Mouse (Mus musculus): ENCODE measurements around the gene Insl5. TPM values are rescaled to one million over a fixed set of nuclear protein-coding genes. Genes with fewer than 3 reads are reported as not detected.

The Insl5 gene
- polyA plus RNA-seq, 1 experiment from 2014 or later, result not detected

DNA sequence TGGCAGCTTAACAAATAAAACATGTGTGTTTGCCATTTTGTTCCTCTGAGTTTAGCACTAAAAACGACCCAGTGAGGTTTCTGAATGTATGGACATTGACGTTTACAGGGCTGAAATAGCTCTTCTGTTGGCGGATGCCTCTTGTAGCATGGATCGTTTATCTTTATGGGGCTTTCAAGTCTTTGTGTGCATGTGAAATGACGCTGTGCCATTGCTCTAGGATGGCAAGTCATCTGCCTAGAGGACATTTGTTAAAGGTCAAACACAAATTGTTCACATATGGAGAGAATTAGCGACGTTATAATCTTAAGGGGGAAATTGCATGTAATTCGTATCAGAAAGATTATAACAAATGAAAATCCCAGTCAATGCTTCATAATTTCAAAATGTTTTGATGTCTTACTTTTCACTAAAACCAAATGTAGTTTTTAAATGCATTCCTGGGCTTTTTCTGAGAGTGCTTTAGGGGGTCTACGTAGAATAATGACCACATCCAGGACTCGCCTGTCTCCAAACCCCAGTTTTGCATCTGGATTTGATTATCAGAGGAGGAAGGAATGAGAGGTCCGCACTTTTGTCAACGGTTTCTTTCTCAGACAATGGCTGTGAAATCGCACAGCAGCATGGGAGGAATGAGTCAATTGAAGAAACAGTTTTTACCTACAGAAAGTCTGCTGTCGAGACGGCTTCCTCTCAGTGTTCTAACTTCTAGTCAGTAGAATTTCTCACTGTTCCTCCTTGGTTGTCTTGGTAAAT, 21.3 kb downstream of the Insl5 start:
- no peak overlapping the region for H3K4me2 ChIP-seq (ENCODE audit: low read depth, low read length)
- no peak overlapping the region for H3K4me3 ChIP-seq (replicated peaks; ENCODE audit: low read length)
- no peaks in the 10 kb centered on the region for H3K9me3 ChIP-seq (replicated peaks; ENCODE audit: control insufficient read depth, low read length)
- peaks cover 6% of the 10 kb centered on the region; the same call in 1 of the 2 replicates for H3K4me1 ChIP-seq (ENCODE audit: control insufficient read depth, insufficient read depth, low read length)
- H3K27ac ChIP-seq (ENCODE audit: low read length), result no peak overlapping the region
- no peaks in the 10 kb centered on the region for H3K36me3 ChIP-seq (ENCODE audit: control insufficient read depth, insufficient read depth, low read length)
- no peak overlapping the region for H3K9ac ChIP-seq (ENCODE audit: low read length)
- ATAC-seq (ENCODE audit: insufficient read depth, low FRiP score), result no peak
- no peaks in the 10 kb centered on the region for H3K27me3 ChIP-seq (ENCODE audit: control insufficient read depth, insufficient read depth, low read length)
- WGBS, result 62% methylated on average over 15 of the region's 15 CpGs

DNA sequence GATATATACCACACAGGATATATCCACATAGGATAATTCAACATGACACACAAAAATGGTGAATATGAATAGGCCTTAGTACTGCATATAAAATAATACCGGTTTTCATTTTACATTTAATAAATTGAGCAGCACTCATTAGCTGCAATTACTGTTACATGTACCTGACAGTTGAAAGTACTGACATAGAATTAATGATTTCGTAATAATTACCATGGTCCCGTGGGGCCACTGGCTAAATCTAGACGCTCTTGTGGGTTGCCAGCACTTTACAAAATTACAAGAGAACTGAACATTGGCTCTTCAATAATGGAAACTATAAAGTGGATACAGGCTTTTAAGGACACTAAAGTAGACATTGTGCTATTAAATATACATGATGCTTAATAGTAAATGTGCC, 22.0 kb downstream of the Insl5 start:
- H3K36me3 ChIP-seq (ENCODE audit: control insufficient read depth, insufficient read depth, low read length), result no peaks in the 10 kb centered on the region
- 84% methylated on average over 4 of the region's 4 CpGs for WGBS
- peaks cover 6% of the 10 kb centered on the region; the same call in 1 of the 2 replicates for H3K4me1 ChIP-seq (ENCODE audit: control insufficient read depth, insufficient read depth, low read length)
- H3K4me3 ChIP-seq (replicated peaks; ENCODE audit: low read length), result no peak overlapping the region
- no peak for ATAC-seq (ENCODE audit: insufficient read depth, low FRiP score)
- H3K4me2 ChIP-seq (ENCODE audit: low read depth, low read length), result no peak overlapping the region
- no peak overlapping the region for H3K27ac ChIP-seq (ENCODE audit: low read length)
- H3K9me3 ChIP-seq (replicated peaks; ENCODE audit: control insufficient read depth, low read length), result no peaks in the 10 kb centered on the region
- no peaks in the 10 kb centered on the region for H3K27me3 ChIP-seq (ENCODE audit: control insufficient read depth, insufficient read depth, low read length)
- H3K9ac ChIP-seq (ENCODE audit: low read length), result no peak overlapping the region

DNA sequence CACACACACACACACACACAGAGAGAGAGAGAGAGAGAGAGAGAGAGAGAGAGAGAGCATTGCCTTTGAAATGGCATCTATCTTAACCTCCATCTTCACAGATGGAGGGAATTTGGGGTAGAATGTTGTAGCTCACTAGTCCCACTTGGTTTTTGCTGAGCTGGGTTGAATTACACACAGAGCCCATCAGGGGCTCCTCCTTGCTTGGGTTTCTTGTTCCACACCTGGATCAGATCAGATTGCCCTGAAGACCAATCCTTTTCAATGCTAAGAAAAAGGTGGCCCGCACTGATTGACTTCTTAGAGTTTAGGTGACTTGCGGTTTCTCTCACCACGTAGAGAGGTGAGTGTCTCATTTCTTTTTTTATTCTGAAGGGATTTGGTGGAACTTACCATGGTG, 35.0 kb downstream of the Insl5 start:
- H3K4me1 ChIP-seq (ENCODE audit: control insufficient read depth, insufficient read depth, low read length), result no peaks in the 10 kb centered on the region
- no peak overlapping the region for H3K27ac ChIP-seq (ENCODE audit: low read length)
- H3K27me3 ChIP-seq (ENCODE audit: control insufficient read depth, insufficient read depth, low read length), result no peaks in the 10 kb centered on the region
- H3K36me3 ChIP-seq (ENCODE audit: control insufficient read depth, insufficient read depth, low read length), result no peaks in the 10 kb centered on the region
- no peak overlapping the region for H3K4me3 ChIP-seq (replicated peaks; ENCODE audit: low read length)
- H3K9ac ChIP-seq (ENCODE audit: low read length), result no peak overlapping the region
- no peak overlapping the region for H3K4me2 ChIP-seq (ENCODE audit: low read depth, low read length)
- H3K9me3 ChIP-seq (replicated peaks; ENCODE audit: control insufficient read depth, low read length), result no peaks in the 10 kb centered on the region
- no peak for ATAC-seq (ENCODE audit: insufficient read depth, low FRiP score)
- 86% methylated on average over 3 of the region's 3 CpGs for WGBS

DNA sequence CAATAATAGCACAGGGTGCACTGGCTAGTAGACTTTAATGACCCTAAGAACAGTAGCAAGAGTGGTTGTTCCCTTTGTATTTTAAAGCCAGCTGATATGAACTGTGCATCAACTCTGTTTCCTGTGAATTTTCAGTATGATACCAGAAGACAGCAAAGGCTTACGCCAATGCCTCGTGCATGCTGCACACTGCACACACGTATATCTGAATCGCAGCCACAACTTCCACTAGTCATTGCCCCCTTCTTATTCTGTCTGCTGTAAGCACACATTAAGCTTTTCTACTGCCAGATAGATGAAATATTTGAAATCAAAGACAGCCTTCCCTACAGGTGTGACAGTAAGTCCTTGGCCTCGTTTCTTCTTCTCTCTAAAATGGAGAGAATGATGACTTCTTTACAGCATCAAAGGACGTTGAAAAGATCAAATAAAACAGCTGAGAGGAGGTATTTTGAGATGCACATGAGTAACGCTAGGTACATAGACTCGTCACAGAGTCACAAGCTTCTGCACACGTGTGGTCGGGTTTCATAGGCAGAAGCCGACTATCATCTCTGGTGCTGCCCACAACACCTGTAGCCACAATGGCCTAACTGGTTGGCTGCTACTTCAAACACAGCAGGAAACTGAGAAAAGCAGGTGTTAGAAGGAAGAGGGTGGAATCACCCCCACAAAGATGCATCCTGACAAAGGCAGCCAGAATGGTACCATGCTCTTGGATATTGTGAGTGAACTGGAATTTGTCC, 35.9 kb downstream of the Insl5 start:
- WGBS, result 76% methylated on average over 11 of the region's 11 CpGs
- Histone ChIP-seq H3K27me3 (ENCODE audit: control insufficient read depth, insufficient read depth, low read length) (no peaks in the 10 kb centered on the region), H3K4me1 (ENCODE audit: control insufficient read depth, insufficient read depth, low read length) (no peaks in the 10 kb centered on the region), H3K4me2 (ENCODE audit: low read depth, low read length) (no peak overlapping the region), H3K9me3 (replicated peaks; ENCODE audit: control insufficient read depth, low read length) (no peaks in the 10 kb centered on the region), H3K4me3 (replicated peaks; ENCODE audit: low read length) (no peak overlapping the region), H3K9ac (ENCODE audit: low read length) (no peak overlapping the region), H3K36me3 (ENCODE audit: control insufficient read depth, insufficient read depth, low read length) (no peaks in the 10 kb centered on the region), H3K27ac (ENCODE audit: low read length) (no peak overlapping the region)
- ATAC-seq (ENCODE audit: insufficient read depth, low FRiP score), result no peak

DNA sequence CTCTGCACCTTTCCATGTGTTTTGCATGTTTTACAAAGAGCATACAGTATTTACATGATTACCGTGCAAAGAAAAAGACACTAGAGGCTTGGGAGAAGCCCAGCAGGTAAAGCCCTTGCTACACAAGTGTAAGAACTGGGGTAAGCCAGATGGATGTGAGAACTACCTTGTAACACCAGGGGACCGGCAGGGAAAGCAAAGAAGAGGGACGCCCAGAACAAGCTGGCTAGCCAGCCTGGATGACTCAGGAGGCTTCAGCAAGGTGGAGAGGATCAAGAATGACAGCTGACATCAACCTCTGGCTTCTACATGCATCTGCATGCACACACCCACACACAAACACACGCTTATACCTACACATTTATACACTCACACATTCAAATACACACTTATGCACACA, 36.6 kb downstream of the Insl5 start:
- Histone ChIP-seq H3K4me1 (ENCODE audit: control insufficient read depth, insufficient read depth, low read length) (no peaks in the 10 kb centered on the region), H3K9me3 (replicated peaks; ENCODE audit: control insufficient read depth, low read length) (no peaks in the 10 kb centered on the region), H3K27me3 (ENCODE audit: control insufficient read depth, insufficient read depth, low read length) (no peaks in the 10 kb centered on the region), H3K9ac (ENCODE audit: low read length) (no peak overlapping the region), H3K4me2 (ENCODE audit: low read depth, low read length) (no peak overlapping the region), H3K36me3 (ENCODE audit: control insufficient read depth, insufficient read depth, low read length) (no peaks in the 10 kb centered on the region), H3K4me3 (replicated peaks; ENCODE audit: low read length) (no peak overlapping the region), H3K27ac (ENCODE audit: low read length) (no peak overlapping the region)
- no peak for ATAC-seq (ENCODE audit: insufficient read depth, low FRiP score)
- 71% methylated on average over 4 of the region's 4 CpGs for WGBS

DNA sequence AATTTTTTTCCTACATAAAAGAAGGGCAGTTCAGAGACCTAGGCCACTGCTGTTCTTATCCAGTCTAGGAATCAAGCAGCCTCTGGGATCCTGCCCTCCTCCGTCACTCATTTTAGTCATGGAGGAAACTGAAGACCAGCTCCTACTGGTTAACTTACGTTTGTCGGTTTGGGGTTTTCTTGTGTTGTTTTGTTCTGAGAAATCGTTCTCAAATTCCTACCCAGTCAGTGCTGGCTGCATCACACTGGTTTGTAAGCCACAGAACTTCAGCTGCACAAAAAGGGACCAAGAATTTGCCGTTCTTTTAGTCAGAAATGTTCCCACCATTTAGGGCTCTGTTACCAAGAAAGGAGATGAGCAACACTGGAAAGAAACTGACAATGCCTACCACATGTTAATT, 37.3 kb downstream of the Insl5 start:
- no peaks in the 10 kb centered on the region for H3K9me3 ChIP-seq (replicated peaks; ENCODE audit: control insufficient read depth, low read length)
- no peak overlapping the region for H3K4me3 ChIP-seq (replicated peaks; ENCODE audit: low read length)
- H3K36me3 ChIP-seq (ENCODE audit: control insufficient read depth, insufficient read depth, low read length), result no peaks in the 10 kb centered on the region
- ATAC-seq (ENCODE audit: insufficient read depth, low FRiP score), result no peak
- H3K9ac ChIP-seq (ENCODE audit: low read length), result no peak overlapping the region
- no peaks in the 10 kb centered on the region for H3K27me3 ChIP-seq (ENCODE audit: control insufficient read depth, insufficient read depth, low read length)
- H3K27ac ChIP-seq (ENCODE audit: low read length), result no peak overlapping the region
- H3K4me1 ChIP-seq (ENCODE audit: control insufficient read depth, insufficient read depth, low read length), result no peaks in the 10 kb centered on the region
- 72% methylated on average over 5 of the region's 5 CpGs for WGBS
- H3K4me2 ChIP-seq (ENCODE audit: low read depth, low read length), result no peak overlapping the region

DNA sequence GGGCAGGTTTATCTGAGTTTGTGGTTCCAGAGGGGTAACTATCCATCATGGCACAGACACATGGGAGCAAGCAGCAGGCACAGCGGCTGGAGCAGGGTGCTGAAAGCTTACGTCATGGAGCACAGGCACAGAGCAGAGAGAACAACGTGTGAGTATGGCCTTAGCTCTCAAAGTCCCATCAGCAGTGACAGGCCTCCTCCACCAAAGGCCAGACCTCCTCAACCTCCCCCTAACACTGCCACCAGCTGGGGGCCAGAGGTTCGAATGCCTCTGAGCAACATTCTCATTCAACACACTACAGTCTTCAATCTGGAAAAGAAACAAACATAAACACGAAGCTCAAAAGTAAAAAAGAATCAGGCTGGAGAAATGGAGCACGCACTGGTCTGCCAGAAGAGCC, 38.1 kb downstream of the Insl5 start:
- 73% methylated on average over 6 of the region's 6 CpGs for WGBS
- no peak for ATAC-seq (ENCODE audit: insufficient read depth, low FRiP score)

DNA sequence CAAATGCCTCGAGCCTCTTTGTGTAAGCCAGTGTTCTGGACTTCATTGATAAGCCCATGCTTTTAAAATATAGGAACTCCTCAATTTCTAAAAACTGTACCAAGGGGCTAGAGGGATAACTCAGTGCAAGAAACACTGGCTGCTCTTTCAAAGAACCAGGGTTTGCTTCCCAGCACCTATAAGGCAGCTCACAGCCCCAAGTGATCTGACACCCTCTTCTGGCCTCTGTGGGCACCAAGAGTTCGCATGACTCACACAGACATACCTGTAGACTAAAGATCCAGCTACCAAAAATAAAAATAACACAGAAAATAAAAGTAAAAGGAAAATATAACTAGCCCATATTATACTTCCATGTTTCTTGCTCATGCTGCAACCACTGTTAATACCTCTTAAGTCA, 38.9 kb downstream of the Insl5 start:
- no peak overlapping the region for H3K27ac ChIP-seq (ENCODE audit: low read length)
- no peaks in the 10 kb centered on the region for H3K4me1 ChIP-seq (ENCODE audit: control insufficient read depth, insufficient read depth, low read length)
- H3K27me3 ChIP-seq (ENCODE audit: control insufficient read depth, insufficient read depth, low read length), result no peaks in the 10 kb centered on the region
- no peaks in the 10 kb centered on the region for H3K36me3 ChIP-seq (ENCODE audit: control insufficient read depth, insufficient read depth, low read length)
- H3K4me2 ChIP-seq (ENCODE audit: low read depth, low read length), result no peak overlapping the region
- ATAC-seq (ENCODE audit: insufficient read depth, low FRiP score), result no peak
- WGBS, result 71% methylated on average over 2 of the region's 2 CpGs
- no peaks in the 10 kb centered on the region for H3K9me3 ChIP-seq (replicated peaks; ENCODE audit: control insufficient read depth, low read length)
- H3K4me3 ChIP-seq (replicated peaks; ENCODE audit: low read length), result no peak overlapping the region
- H3K9ac ChIP-seq (ENCODE audit: low read length), result no peak overlapping the region

More for the DNA sequence above, 38.1 kb downstream of the Insl5 start:
- Histone ChIP-seq H3K4me1 (ENCODE audit: control insufficient read depth, insufficient read depth, low read length) (no peaks in the 10 kb centered on the region), H3K4me2 (ENCODE audit: low read depth, low read length) (no peak overlapping the region), H3K9me3 (replicated peaks; ENCODE audit: control insufficient read depth, low read length) (no peaks in the 10 kb centered on the region), H3K27ac (ENCODE audit: low read length) (no peak overlapping the region), H3K27me3 (ENCODE audit: control insufficient read depth, insufficient read depth, low read length) (no peaks in the 10 kb centered on the region), H3K4me3 (replicated peaks; ENCODE audit: low read length) (no peak overlapping the region), H3K9ac (ENCODE audit: low read length) (no peak overlapping the region), H3K36me3 (ENCODE audit: control insufficient read depth, insufficient read depth, low read length) (no peaks in the 10 kb centered on the region)

DNA sequence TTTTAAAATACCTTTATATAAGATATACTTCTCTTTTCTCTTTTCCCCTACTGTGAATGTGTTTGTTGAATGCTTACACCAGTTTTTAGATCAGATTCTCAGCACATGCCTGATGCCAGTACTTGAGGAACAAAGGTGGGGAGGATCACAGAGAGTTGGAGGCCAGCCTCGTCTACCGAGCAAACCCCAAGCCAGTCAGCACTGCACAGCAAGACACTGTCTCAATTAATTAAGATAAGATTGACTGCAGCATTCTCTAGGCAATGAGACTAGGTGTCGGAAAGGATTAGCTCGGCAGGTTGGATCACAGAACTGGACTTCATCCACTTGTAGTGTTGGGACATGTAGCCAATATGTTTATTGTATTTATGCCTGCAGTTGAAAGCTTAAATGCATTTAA, 39.3 kb downstream of the Insl5 start:
- Histone ChIP-seq H3K27ac (ENCODE audit: low read length) (no peak overlapping the region), H3K4me1 (ENCODE audit: control insufficient read depth, insufficient read depth, low read length) (no peaks in the 10 kb centered on the region), H3K36me3 (ENCODE audit: control insufficient read depth, insufficient read depth, low read length) (no peaks in the 10 kb centered on the region), H3K4me2 (ENCODE audit: low read depth, low read length) (no peak overlapping the region), H3K9ac (ENCODE audit: low read length) (no peak overlapping the region), H3K27me3 (ENCODE audit: control insufficient read depth, insufficient read depth, low read length) (no peaks in the 10 kb centered on the region), H3K4me3 (replicated peaks; ENCODE audit: low read length) (no peak overlapping the region), H3K9me3 (replicated peaks; ENCODE audit: control insufficient read depth, low read length) (no peaks in the 10 kb centered on the region)
- no peak for ATAC-seq (ENCODE audit: insufficient read depth, low FRiP score)
- WGBS, result 60% methylated on average over 4 of the region's 4 CpGs
